Mouse (Mus musculus) hindbrain, embryonic 12.5 days (tissue): Measurements from ENCODE around the gene U2surp. TPM values are rescaled to one million over a fixed set of nuclear protein-coding genes. Genes with fewer than 3 reads are reported as not detected.

Experiments
- ATAC-seq: fragments of 200-750 bp; cut with Nextera tagmentation; 2 replicates; pipeline ENCODE4 v1.8.0; 2017; ENCODE audit warnings: moderate TSS enrichment; ENCODE audit not compliant: low FRiP score
- H3K27ac ChIP-seq: fragments of 300-500 bp; sonication (generic); 2 replicates; pipeline ENCODE4 v1.5.1; 2016; ENCODE audit warnings: mild to moderate bottlenecking
- H3K27me3 ChIP-seq: fragments of 300-500 bp; sonication (generic); 2 replicates; pipeline ENCODE4 v1.6.1; 2016; ENCODE audit warnings: mild to moderate bottlenecking
- H3K36me3 ChIP-seq: fragments of 300-500 bp; sonication (generic); 2 replicates; pipeline ENCODE4 v1.6.1; 2016; ENCODE audit warnings: mild to moderate bottlenecking
- H3K4me1 ChIP-seq: fragments of 300-500 bp; sonication (generic); 2 replicates; pipeline ENCODE4 v1.6.1; 2016
- H3K4me2 ChIP-seq: fragments of 300-500 bp; sonication (generic); replicated peaks from 2 replicates; pipeline ENCODE4 v1.6.1; 2016; ENCODE audit warnings: mild to moderate bottlenecking
- H3K4me3 ChIP-seq: fragments of 300-500 bp; sonication (generic); 2 replicates; pipeline ENCODE4 v1.5.1; 2016; ENCODE audit warnings: mild to moderate bottlenecking
- H3K9ac ChIP-seq: fragments of 300-500 bp; sonication (generic); 2 replicates; pipeline ENCODE4 v1.6.1; 2016; ENCODE audit warnings: mild to moderate bottlenecking, moderate library complexity
- H3K9me3 ChIP-seq: fragments of 300-500 bp; sonication (generic); replicated peaks from 2 replicates; pipeline ENCODE4 v1.6.1; 2016; ENCODE audit warnings: mild to moderate bottlenecking
- WGBS: fragments of 180-500 bp; shearing (Covaris S2); methylation state at CpG from one replicate; pipeline ENCODE4 v1.1.7; 2016; 5-methylcytosine and 5-hydroxymethylcytosine counted together
- polyA plus RNA-seq: library from polyadenylated mRNA; unstranded; fragments of >200 nt; fragmentation: Nextera tagmentation; extraction: Ambion mirVana; gene quantifications from 2 replicates; pipeline ENCODE4 v1.2.1, GENCODE M21; 2016

U2surp gene
- polyA plus RNA-seq, 1 experiment from 2014 or later: 159 TPM

DNA sequence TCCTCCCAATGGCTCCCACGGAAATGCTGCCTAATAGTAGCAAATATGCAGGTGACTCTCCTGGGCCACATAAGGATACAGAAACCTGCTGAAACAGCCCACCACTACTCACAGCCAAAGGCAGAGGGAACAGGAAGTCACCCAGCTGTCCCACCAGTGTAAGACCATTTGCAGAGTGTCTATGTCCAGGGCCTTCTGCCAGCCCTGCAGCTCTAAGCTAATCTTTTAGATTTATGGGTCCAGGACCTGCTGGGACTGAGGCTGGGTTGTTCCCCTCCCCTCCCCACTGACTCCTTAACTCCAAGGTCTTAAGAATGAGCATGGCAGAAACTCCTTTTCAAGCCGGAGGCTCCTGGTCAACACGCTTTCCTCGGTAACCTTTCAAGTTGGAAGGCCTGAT, 83.5 kb downstream of the U2surp start:
- H3K9me3 ChIP-seq: no peaks in the 10 kb centered on the region
- no peaks in the 10 kb centered on the region for H3K27me3 ChIP-seq
- no peak for ATAC-seq
- H3K36me3 ChIP-seq: no peaks in the 10 kb centered on the region
- no peak overlapping the region for H3K4me3 ChIP-seq
- 94% methylated on average over 4 of the region's 4 CpGs for WGBS
- no peak overlapping the region for H3K4me2 ChIP-seq
- no peak overlapping the region for H3K9ac ChIP-seq
- no peak overlapping the region for H3K27ac ChIP-seq
- H3K4me1 ChIP-seq: no peaks in the 10 kb centered on the region

DNA sequence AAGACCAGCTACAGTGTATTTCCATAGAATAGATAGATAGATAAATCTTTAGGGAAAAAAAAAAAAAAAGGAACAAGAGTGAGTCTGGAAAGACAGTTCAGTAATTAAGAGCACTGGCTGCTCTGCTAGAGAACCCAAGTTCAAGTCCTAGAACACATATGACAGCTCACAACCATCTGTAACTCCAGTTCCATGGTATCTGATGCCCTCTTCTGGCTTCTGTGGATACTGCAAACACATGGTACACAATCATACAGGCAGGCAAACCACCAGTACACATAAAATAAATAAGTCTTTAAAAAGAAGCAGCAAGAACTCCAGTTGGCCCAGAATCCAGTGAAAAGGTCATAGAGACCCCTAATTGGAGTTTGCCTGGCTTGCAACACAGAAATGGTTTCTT, 97.9 kb downstream of the U2surp start:
- Histone ChIP-seq H3K4me3 (no peak overlapping the region), H3K27me3 (no peaks in the 10 kb centered on the region), H3K9ac (no peak overlapping the region), H3K9me3 (no peaks in the 10 kb centered on the region), H3K27ac (no peak overlapping the region), H3K4me2 (no peak overlapping the region), H3K36me3 (no peaks in the 10 kb centered on the region), H3K4me1 (no peaks in the 10 kb centered on the region)
- no peak for ATAC-seq

GRCm38 (mm10) chr9:95412047-95412446, 99.7 kb downstream of the U2surp start:
- H3K9ac ChIP-seq: no peak overlapping the region
- WGBS: 91% methylated on average over 4 of the region's 4 CpGs
- no peak overlapping the region for H3K27ac ChIP-seq
- no peak overlapping the region for H3K4me2 ChIP-seq
- H3K27me3 ChIP-seq: no peaks in the 10 kb centered on the region
- ATAC-seq: no peak
- H3K36me3 ChIP-seq: no peaks in the 10 kb centered on the region
- no peaks in the 10 kb centered on the region for H3K9me3 ChIP-seq
- no peak overlapping the region for H3K4me3 ChIP-seq
- 0 out of 2 replicates have a peak, but pooled peaks cover 4% of the 10 kb centered on the region for H3K4me1 ChIP-seq

- 2% methylated on average over 24 of the region's 24 CpGs for WGBS
- ATAC-seq: peak; percentile 31
Measured at GRCm38 (mm10) chr9:95407586-95408220, 104.1 kb downstream of the U2surp start.

More at GRCm38 (mm10) chr9:95407586-95408220, 104.1 kb downstream of the U2surp start:
- no peaks in the 10 kb centered on the region for H3K36me3 ChIP-seq
- peak overlapping the region; percentile 86 for H3K9ac ChIP-seq
- H3K4me3 ChIP-seq: peak overlapping the region; percentile 83
- H3K9me3 ChIP-seq: no peaks in the 10 kb centered on the region
- peak overlapping the region; percentile 96 for H3K4me2 ChIP-seq
- 0 out of 2 replicates have a peak overlapping the region, but pooled peaks have one; percentile 86 for H3K27ac ChIP-seq
- H3K27me3 ChIP-seq: no peaks in the 10 kb centered on the region
- H3K4me1 ChIP-seq: peaks cover 16% of the 10 kb centered on the region

Other genes with a start within 250 kb of the U2surp start
- 7.5 and 9.1 TPM in 2 replicates for gene Chst2, start 105.3 kb downstream of the U2surp start, polyA plus RNA-seq
- 1.2 TPM in 2 replicates for gene Paqr9, start 47.7 kb upstream of the U2surp start, polyA plus RNA-seq
- 2.6 and 4.7 TPM in 2 replicates for gene Pcolce2, start 125.6 kb upstream of the U2surp start, polyA plus RNA-seq
- 5.5 and 5.9 TPM in 2 replicates for gene Trpc1, start 238.4 kb upstream of the U2surp start, polyA plus RNA-seq